Mouse (Mus musculus) liver, embryonic 13.5 days (tissue): ENCODE measurements around the gene Gm47985. TPM values are rescaled to one million over a fixed set of nuclear protein-coding genes. Genes with fewer than 3 reads are reported as not detected.
"Not testable (repeated sequence)": the region's sequence is repeated elsewhere in the genome, so short reads cannot be mapped to it uniquely, and the experiment has no call there.

Experiments
- ATAC-seq: fragments of 200-750 bp; cut with Nextera tagmentation; 2 replicates; pipeline ENCODE4 v1.8.0; 2017; ENCODE audit warnings: low read depth, mild to moderate bottlenecking, moderate number of reproducible peaks, moderate library complexity
- DNase-seq: peaks from one replicate; pipeline ENCODE4 v3.0.0; 2022
- H3K27ac ChIP-seq: fragments of 300-500 bp; sonication (generic); 2 replicates; pipeline ENCODE4 v1.5.1; 2015; ENCODE audit warnings: moderate library complexity, mild to moderate bottlenecking, inconsistent platforms
- H3K27me3 ChIP-seq: fragments of 300-500 bp; sonication (generic); 2 replicates; pipeline ENCODE4 v1.6.1; 2015; ENCODE audit warnings: mild to moderate bottlenecking, inconsistent platforms
- H3K36me3 ChIP-seq: fragments of 300-500 bp; sonication (generic); 2 replicates; pipeline ENCODE4 v1.6.1; 2015; ENCODE audit warnings: mild to moderate bottlenecking, inconsistent platforms
- H3K4me1 ChIP-seq: fragments of 300-500 bp; sonication (generic); replicated peaks from 2 replicates; pipeline ENCODE4 v1.6.1; 2015; ENCODE audit warnings: inconsistent platforms
- H3K4me2 ChIP-seq: fragments of 300-500 bp; sonication (generic); 2 replicates; pipeline ENCODE4 v1.6.1; 2015; ENCODE audit warnings: inconsistent platforms, mild to moderate bottlenecking, moderate library complexity
- H3K4me3 ChIP-seq: fragments of 300-500 bp; sonication (generic); replicated peaks from 2 replicates; pipeline ENCODE4 v1.5.1; 2015; ENCODE audit warnings: mild to moderate bottlenecking, inconsistent platforms
- H3K9ac ChIP-seq: fragments of 300-500 bp; sonication (generic); 2 replicates; pipeline ENCODE4 v1.6.1; 2015; ENCODE audit warnings: mild to moderate bottlenecking, inconsistent platforms
- H3K9me3 ChIP-seq: fragments of 300-500 bp; sonication (generic); replicated peaks from 2 replicates; pipeline ENCODE4 v1.6.1; 2016; ENCODE audit warnings: inconsistent platforms
- WGBS: fragments of 180-500 bp; shearing (Covaris S2); methylation state at CpG from one replicate; pipeline ENCODE4 v1.1.7; 2015; ENCODE audit not compliant: insufficient replicate concordance; 5-methylcytosine and 5-hydroxymethylcytosine counted together
- polyA plus RNA-seq: library from polyadenylated mRNA; unstranded; fragments of >200 nt; fragmentation: Nextera tagmentation; extraction: Ambion mirVana; gene quantifications from 2 replicates; pipeline ENCODE4 v1.2.1, GENCODE M21; 2015

Gm47985 gene
- polyA plus RNA-seq: 2.7 and 2.8 TPM in 2 replicates

DNA sequence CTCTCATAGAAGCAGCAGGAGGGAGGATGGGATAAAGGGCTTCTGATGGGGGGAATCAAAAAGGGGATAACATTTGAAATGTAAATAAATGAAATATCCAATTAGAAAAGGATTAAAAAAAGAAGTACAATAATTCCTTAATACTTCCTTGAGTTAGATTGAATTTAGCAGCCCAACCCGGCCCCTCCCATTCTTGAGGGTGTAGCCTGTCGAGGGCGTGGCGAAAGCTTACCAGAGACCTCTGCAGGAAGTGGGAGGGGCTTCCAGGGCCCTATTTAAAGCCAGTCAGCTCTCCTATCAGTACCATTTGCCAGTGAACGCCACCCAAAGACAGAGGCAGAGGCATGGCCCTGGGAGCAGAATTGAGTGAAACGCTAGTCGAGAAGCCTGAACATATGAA lies at the start of gene Gm47985:
TSS of gene Gm47985 (plus strand) at position 272 of the 400 bp plus-strand sequence.
- not testable (repeated sequence) for H3K4me2 ChIP-seq, H3K27me3 ChIP-seq, H3K9me3 ChIP-seq, H3K36me3 ChIP-seq, H3K9ac ChIP-seq, DNase-seq, H3K4me3 ChIP-seq, ATAC-seq, H3K27ac ChIP-seq
- H3K4me1 ChIP-seq: peaks cover 46% of the 10 kb centered on the region
- no CpG with 5 or more reads among the region's 7 CpGs for WGBS

DNA sequence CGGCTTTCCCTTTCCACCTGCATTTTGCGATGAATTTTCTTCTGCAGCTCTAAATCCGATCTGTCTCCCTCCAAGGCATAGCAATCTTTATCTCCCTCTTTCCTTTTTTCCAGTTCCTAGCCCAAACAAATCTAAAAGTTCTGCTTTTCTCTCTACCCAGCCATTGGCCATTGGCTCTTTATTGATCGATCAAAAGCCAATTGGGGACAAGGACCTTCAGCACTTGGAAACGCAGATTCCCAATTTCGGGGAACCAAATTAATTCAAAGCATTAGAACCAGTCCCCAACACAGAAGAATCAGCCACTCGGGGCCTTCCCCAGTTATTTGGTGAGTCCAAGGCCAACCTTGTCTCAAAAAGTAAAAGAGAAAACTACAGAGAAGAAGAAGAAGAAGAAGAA lies 49.7 kb upstream of the Gm47985 start:
- H3K27ac ChIP-seq: no peak overlapping the region
- no peak overlapping the region for H3K4me2 ChIP-seq
- H3K27me3 ChIP-seq: no peaks in the 10 kb centered on the region; the same call in 1 of the 2 replicates
- no peak for DNase-seq
- no peaks in the 10 kb centered on the region for H3K36me3 ChIP-seq
- H3K9me3 ChIP-seq: no peaks in the 10 kb centered on the region
- WGBS: 79% methylated on average over 7 of the region's 7 CpGs
- ATAC-seq: no peak
- H3K4me3 ChIP-seq: no peak overlapping the region
- H3K4me1 ChIP-seq: peaks cover 44% of the 10 kb centered on the region
- no peak overlapping the region for H3K9ac ChIP-seq

DNA sequence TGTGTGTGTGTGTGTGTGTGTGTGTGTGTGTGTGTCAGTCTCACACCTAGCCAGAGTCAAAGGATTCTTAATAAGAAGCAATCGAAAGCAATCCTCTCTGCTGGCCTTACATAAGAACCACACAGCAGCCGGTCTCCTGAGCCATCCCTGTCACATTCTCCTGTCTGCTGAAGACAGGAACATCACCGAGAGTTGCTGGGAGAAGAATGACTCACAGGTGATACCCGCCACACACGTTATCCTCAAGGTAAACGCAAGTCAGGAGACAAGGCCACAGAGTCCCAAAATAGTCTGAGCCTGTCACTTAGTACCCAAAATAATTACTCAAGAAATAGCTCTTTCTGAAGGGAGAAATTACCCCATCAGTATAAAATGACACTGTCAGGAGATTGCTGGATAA lies 43.9 kb upstream of the Gm47985 start:
- no peak overlapping the region for H3K27ac ChIP-seq
- WGBS: 64% methylated on average over 6 of the region's 6 CpGs
- no peak for ATAC-seq
- no peaks in the 10 kb centered on the region for H3K9me3 ChIP-seq
- no peaks in the 10 kb centered on the region; the same call in 1 of the 2 replicates for H3K27me3 ChIP-seq
- no peak for DNase-seq
- H3K4me1 ChIP-seq: no peaks in the 10 kb centered on the region
- no peak overlapping the region for H3K4me3 ChIP-seq
- no peak overlapping the region for H3K9ac ChIP-seq
- H3K4me2 ChIP-seq: no peak overlapping the region
- H3K36me3 ChIP-seq: no peaks in the 10 kb centered on the region

DNA sequence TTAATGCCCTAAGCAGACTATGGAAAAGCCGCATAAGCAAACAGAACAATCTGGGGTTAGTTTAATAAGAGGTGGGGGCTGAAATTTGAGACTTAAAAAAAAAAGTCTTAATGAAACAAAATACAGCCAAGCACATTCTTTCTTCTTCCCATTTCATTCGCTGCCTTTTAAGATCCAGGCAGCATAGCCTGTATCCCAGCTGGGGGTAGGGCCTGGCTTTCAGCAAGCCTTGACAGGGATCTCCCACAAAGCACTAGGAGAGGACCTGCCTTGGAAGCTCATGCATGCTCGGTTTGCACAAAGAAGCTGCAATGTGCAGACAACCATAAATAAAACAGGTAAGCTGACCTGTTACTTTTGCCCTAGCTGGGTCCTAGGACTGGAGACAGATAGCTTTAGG lies 41.4 kb upstream of the Gm47985 start:
- no peak overlapping the region for H3K27ac ChIP-seq
- WGBS: 76% methylated on average over 3 of the region's 3 CpGs
- DNase-seq: no peak

GRCm38 (mm10) chr1:151144471-151145146 lies 37.7 kb upstream of the Gm47985 start:
- no peak overlapping the region for H3K9ac ChIP-seq

More for the DNA sequence above, 41.4 kb upstream of the Gm47985 start:
- Histone ChIP-seq H3K4me2 (no peak overlapping the region), H3K9ac (no peak overlapping the region), H3K9me3 (no peaks in the 10 kb centered on the region), H3K27me3 (no peaks in the 10 kb centered on the region; the same call in 1 of the 2 replicates), H3K36me3 (no peaks in the 10 kb centered on the region), H3K4me1 (no peaks in the 10 kb centered on the region), H3K4me3 (no peak overlapping the region)
- ATAC-seq: no peak

GRCm38 (mm10) chr1:151147801-151148200 lies 34.5 kb upstream of the Gm47985 start:
- Histone ChIP-seq H3K27ac (no peak overlapping the region), H3K4me3 (no peak overlapping the region), H3K9me3 (no peaks in the 10 kb centered on the region), H3K4me1 (no peaks in the 10 kb centered on the region), H3K9ac (no peak overlapping the region), H3K36me3 (no peaks in the 10 kb centered on the region), H3K4me2 (no peak overlapping the region), H3K27me3 (peaks cover 6% of the 10 kb centered on the region; the same call in 1 of the 2 replicates)
- ATAC-seq: no peak
- no peak for DNase-seq

More at GRCm38 (mm10) chr1:151144471-151145146, 37.7 kb upstream of the Gm47985 start:
- DNase-seq: no peak
- H3K4me1 ChIP-seq: no peaks in the 10 kb centered on the region
- H3K27me3 ChIP-seq: peaks cover 6% of the 10 kb centered on the region; the same call in 1 of the 2 replicates
- no peak for ATAC-seq
- 48% methylated on average over 6 of the region's 6 CpGs for WGBS
- H3K27ac ChIP-seq: no peak overlapping the region
- H3K36me3 ChIP-seq: no peaks in the 10 kb centered on the region
- H3K4me3 ChIP-seq: no peak overlapping the region
- no peaks in the 10 kb centered on the region for H3K9me3 ChIP-seq
- no peak overlapping the region for H3K4me2 ChIP-seq

- Histone ChIP-seq H3K36me3 (no peaks in the 10 kb centered on the region), H3K4me2 (no peak overlapping the region), H3K4me1 (no peaks in the 10 kb centered on the region; the same call in 1 of the 2 replicates), H3K27ac (no peak overlapping the region), H3K9me3 (no peaks in the 10 kb centered on the region), H3K27me3 (peaks cover 6% of the 10 kb centered on the region; the same call in 1 of the 2 replicates), H3K9ac (no peak overlapping the region), H3K4me3 (no peak overlapping the region)
- WGBS: 70% methylated on average over 7 of the region's 7 CpGs
- ATAC-seq (no peak), DNase-seq (no peak)
Observed at GRCm38 (mm10) chr1:151150211-151150610, 32.1 kb upstream of the Gm47985 start.

DNA sequence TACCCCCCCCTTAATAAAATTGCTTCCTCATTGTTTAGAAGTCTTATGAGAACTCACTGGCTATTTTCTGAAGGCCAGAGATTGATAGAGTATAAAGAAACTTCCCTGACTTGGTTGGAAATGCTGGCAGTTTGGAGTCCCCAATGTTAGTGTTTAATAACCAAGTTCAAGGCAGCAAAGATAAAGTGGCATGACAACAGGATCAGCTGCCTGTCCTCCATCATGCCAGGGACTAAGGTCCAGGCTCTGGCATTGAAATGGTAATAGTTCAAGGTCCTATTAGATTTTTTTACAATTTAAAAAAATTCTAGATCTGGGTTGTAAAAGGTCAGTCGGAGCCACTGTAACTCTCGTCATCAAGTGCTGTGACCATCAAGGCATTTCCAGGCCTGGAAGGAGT lies 31.2 kb upstream of the Gm47985 start:
- 53% methylated on average over 2 of the region's 2 CpGs for WGBS
- DNase-seq: no peak
- Histone ChIP-seq H3K9me3 (no peaks in the 10 kb centered on the region), H3K4me1 (no peaks in the 10 kb centered on the region; the same call in 1 of the 2 replicates), H3K36me3 (no peaks in the 10 kb centered on the region), H3K4me3 (no peak overlapping the region), H3K4me2 (no peak overlapping the region), H3K27me3 (peaks cover 6% of the 10 kb centered on the region; the same call in 1 of the 2 replicates), H3K9ac (no peak overlapping the region), H3K27ac (no peak overlapping the region)
- ATAC-seq: no peak

GRCm38 (mm10) chr1:151153056-151153652 lies 29.2 kb upstream of the Gm47985 start:
- Histone ChIP-seq H3K9ac (no peak overlapping the region), H3K27ac (no peak overlapping the region), H3K9me3 (no peaks in the 10 kb centered on the region), H3K4me2 (no peak overlapping the region), H3K4me1 (peaks cover 12% of the 10 kb centered on the region), H3K4me3 (no peak overlapping the region), H3K36me3 (no peaks in the 10 kb centered on the region), H3K27me3 (0 out of 2 replicates have a peak, but pooled peaks cover 1% of the 10 kb centered on the region)
- ATAC-seq (no peak), DNase-seq (no peak)
- 59% methylated on average over 6 of the region's 6 CpGs for WGBS

DNA sequence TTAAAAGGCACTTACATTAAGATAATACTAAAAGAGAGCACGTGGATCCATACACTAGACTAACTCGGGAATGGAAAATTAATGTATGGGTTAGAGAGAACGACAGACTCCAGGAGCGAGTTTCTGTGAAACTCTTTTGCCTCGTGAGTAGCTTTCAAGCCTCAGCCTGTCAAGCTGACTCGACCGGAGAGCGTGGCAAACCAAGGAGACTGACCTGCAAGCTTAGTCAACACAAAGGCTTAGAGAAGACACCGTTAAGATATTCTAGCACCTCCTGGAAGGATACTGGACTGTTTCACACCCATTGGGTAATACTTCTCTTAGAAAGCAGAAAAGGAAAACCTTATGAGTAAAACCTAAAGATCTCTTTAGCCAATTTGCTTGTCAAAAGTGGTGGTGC lies 28.2 kb upstream of the Gm47985 start:
- WGBS: 83% methylated on average over 9 of the region's 9 CpGs
- not testable (repeated sequence) for DNase-seq, H3K27me3 ChIP-seq, H3K4me3 ChIP-seq, H3K36me3 ChIP-seq, H3K9ac ChIP-seq, H3K4me2 ChIP-seq, H3K27ac ChIP-seq, H3K9me3 ChIP-seq, ATAC-seq
- H3K4me1 ChIP-seq: peaks cover 12% of the 10 kb centered on the region

- H3K9ac ChIP-seq: no peak overlapping the region
- no peaks in the 10 kb centered on the region for H3K36me3 ChIP-seq
- H3K4me3 ChIP-seq: no peak overlapping the region
- H3K4me1 ChIP-seq: peaks cover 12% of the 10 kb centered on the region
- 73% methylated on average over 3 of the region's 3 CpGs for WGBS
- H3K27ac ChIP-seq: no peak overlapping the region
- ATAC-seq: no peak
- no peaks in the 10 kb centered on the region for H3K9me3 ChIP-seq
- H3K27me3 ChIP-seq: no peaks in the 10 kb centered on the region
- no peak for DNase-seq
- no peak overlapping the region for H3K4me2 ChIP-seq
Observed at GRCm38 (mm10) chr1:151156129-151156528, 26.2 kb upstream of the Gm47985 start.
